Mouse (Mus musculus) central nervous system, embryonic 11.5 days (tissue): ENCODE results near the gene Slu7. TPM values are rescaled to one million over a fixed set of nuclear protein-coding genes. Genes with fewer than 3 reads are reported as not detected.

Source experiments
- polyA plus RNA-seq: library from polyadenylated mRNA; depleted of rRNA; stranded (reverse); fragments of >200 nt; gene quantifications from 2 replicates; pipeline ENCODE4 v1.2.3, GENCODE M21; 2012; rRNA removed

Slu7 gene
- polyA plus RNA-seq: 20.4 and 27.7 TPM in 2 replicates

DNA sequence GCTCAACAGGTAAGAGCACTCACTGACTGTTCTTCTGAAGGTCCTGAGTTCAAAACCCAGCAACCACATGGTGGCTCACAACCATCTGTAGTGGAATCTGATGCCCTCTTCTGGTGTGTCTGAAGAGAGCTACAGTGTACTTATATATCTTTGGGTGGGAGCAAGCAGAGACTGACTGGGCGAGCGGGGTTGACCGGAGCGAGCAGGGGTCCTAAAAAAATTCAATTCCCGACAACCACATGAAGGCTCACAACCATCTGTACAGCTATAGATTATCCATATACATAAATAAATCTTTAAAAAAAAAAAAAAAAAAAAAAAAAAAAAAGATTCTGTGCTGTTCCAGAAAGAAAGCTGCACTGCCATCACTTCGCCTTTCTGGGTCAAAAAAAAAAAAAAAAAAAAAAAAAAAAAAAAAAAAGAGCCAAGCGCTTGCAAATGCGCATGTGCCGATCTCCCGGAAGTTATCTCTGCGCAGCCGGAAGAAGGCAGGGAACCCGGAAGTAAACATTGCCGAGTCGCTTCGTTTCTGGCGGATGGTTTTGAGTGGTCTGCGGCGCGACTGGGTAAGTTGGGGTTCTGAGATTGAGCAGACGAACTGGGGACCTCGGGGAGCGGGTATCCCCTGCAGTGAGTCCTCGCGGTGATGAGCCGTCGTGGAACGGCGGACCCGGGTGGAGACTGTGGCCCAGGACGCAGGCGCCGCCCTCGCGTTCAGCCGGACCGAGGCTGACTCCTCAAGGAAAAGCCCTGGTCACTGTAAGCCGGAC lies at the start of gene Slu7:
Slu7 (plus strand) TSS at position 491 of the 770 bp plus-strand sequence.

DNA sequence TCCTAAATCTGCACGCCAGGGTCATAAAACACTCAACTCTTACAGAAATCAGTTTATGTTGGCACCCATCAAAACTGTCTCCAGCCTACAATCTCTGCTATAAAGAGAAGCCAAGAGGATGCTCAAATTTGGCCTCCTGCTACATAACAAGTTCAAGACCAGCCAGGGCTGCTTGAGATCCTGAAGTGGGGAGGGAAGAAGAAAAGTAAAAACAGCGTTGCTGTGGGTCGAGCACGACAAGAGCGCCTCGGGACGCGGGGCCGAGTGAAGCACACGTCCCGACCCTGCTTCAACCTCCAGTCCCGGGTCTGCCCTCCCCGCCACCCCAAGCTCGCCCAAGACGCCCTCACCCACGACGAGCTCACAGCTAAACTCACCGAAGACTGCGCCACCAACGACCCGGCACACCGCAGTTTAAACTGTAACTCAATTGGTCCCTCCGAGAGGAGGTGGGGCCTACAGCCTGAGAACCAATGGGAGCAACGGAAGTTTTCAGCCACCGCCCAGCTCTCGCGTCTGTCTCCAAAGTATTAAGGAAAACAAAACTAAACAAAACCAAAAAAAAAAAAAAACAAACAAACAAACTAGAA lies 7.6 kb upstream of the Slu7 start, which contains the start of gene Pttg1:
Pttg1 (minus strand) TSS at position 428 of the 590 bp plus-strand sequence.

DNA sequence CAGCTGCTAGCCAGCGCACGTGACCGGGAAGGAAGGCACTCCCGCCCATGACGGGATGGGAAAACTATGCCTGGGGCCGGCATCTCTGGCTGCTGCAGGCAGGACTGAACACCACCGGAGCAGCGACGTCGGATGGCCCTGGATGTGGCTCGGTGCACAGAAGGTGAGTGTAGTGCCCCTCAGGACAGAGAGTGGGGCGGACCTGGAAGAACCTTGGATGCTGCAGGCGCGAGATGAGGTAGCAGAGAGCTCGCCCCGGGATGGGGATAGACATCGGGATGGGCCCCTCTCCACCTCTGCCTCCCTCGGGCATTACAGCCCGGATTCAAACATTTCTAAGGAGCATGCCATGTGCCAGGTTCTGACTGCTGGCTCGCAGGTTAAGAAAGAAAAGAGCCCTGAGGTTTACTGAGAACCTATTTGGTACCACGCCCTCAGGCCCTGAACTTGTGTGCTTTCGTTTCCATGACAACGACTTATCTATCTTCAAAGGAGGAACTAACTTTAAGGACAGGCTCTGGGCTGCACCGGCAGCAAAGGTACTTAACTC lies 40.8 kb downstream of the Slu7 start, which contains the start of gene C1qtnf2:
C1qtnf2 (plus strand) TSS at position 52 of the 550 bp plus-strand sequence.

Other genes with a start within 250 kb of the Slu7 start
- 60.1 and 127 TPM in 2 replicates for gene Pttg1, start 7.5 kb upstream of the Slu7 start, polyA plus RNA-seq
- gene C1qtnf2, start 40.5 kb downstream of the Slu7 start, polyA plus RNA-seq: 2.5 and 2.7 TPM in 2 replicates
- 17.2 and 26.0 TPM in 2 replicates for gene Ccnjl, start 95.0 kb downstream of the Slu7 start, polyA plus RNA-seq
- 2.1 and 2.8 TPM in 2 replicates for gene 4933415A04Rik, start 153.3 kb downstream of the Slu7 start, polyA plus RNA-seq
- gene Fabp6, start 167.8 kb downstream of the Slu7 start, polyA plus RNA-seq: not detected in 2 replicates
- gene Pwwp2a, start 248.3 kb downstream of the Slu7 start, polyA plus RNA-seq: 52.4 and 58.9 TPM in 2 replicates